Mouse (Mus musculus): ENCODE measurements around the gene H2-DMb1. TPM values are rescaled to one million over a fixed set of nuclear protein-coding genes. Genes with fewer than 3 reads are reported as not detected.
"Not testable (repeated sequence)": the region's sequence is repeated elsewhere in the genome, so short reads cannot be mapped to it uniquely, and the experiment has no call there.

H2-DMb1 gene
- polyA plus RNA-seq, 1 experiment from 2014 or later, result 0.91 TPM

- ATAC-seq (ENCODE audit: low FRiP score, low TSS enrichment), result no peak
- WGBS, result 57% methylated on average over 5 of the region's 5 CpGs
These were observed 9.4 kb upstream of the H2-DMb1 start for GRCm38 (mm10) chr17:34143461-34143860.

GRCm38 (mm10) chr17:34144221-34144620 lies 8.7 kb upstream of the H2-DMb1 start:
- peaks cover 14% of the 10 kb centered on the region; the same call in 1 of the 2 replicates for H3K4me1 ChIP-seq (ENCODE audit: control insufficient read depth, insufficient read depth, low read length)
- H3K9me3 ChIP-seq (ENCODE audit: control insufficient read depth, low read length); H3K4me3 ChIP-seq (replicated peaks; ENCODE audit: low read depth, low read length); DNase-seq; H3K27ac ChIP-seq (replicated peaks; ENCODE audit: low read depth, low read length); H3K27me3 ChIP-seq (ENCODE audit: control insufficient read depth, insufficient read depth, low read length); ATAC-seq (ENCODE audit: low FRiP score, low TSS enrichment); H3K9ac ChIP-seq (replicated peaks; ENCODE audit: low read length); H3K4me2 ChIP-seq (ENCODE audit: low read length); H3K36me3 ChIP-seq (ENCODE audit: control insufficient read depth, insufficient read depth, low read length): not testable (repeated sequence)
- WGBS, result 91% methylated on average over 4 of the region's 4 CpGs

More at GRCm38 (mm10) chr17:34143461-34143860, 9.4 kb upstream of the H2-DMb1 start:
- Histone ChIP-seq H3K4me3 (replicated peaks; ENCODE audit: low read depth, low read length) (no peak overlapping the region), H3K9ac (replicated peaks; ENCODE audit: low read length) (no peak overlapping the region), H3K4me2 (ENCODE audit: low read length) (no peak overlapping the region), H3K27ac (replicated peaks; ENCODE audit: low read depth, low read length) (no peak overlapping the region), H3K27me3 (ENCODE audit: control insufficient read depth, insufficient read depth, low read length) (peaks cover 14% of the 10 kb centered on the region), H3K4me1 (ENCODE audit: control insufficient read depth, insufficient read depth, low read length) (peaks cover 14% of the 10 kb centered on the region; the same call in 1 of the 2 replicates), H3K9me3 (ENCODE audit: control insufficient read depth, low read length) (no peaks in the 10 kb centered on the region), H3K36me3 (ENCODE audit: control insufficient read depth, insufficient read depth, low read length) (no peaks in the 10 kb centered on the region)
- DNase-seq, result no peak

DNA sequence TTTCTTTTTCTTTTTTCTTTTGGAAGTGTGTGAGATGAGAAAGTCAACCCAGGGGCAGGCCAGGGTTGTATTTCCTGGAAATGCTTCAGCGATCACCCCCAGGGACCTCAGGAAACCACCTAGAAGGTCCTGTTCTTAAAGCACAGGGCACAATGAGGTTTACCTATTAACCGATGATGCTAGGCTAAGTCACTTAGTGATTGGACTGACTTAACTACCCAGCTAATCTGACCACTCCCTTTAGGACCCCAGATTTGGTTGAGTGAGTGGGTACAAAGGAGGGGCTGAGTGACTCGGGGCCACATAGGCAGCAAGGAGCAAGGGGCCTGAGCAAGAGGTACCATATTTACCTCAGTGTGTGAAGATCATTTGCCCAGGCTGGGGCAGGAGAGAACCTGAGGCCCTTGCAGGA lies 7.9 kb upstream of the H2-DMb1 start:
- ATAC-seq (ENCODE audit: low FRiP score, low TSS enrichment), result no peak
- Histone ChIP-seq H3K27me3 (ENCODE audit: control insufficient read depth, insufficient read depth, low read length) (no peaks in the 10 kb centered on the region; the same call in 1 of the 2 replicates), H3K4me3 (replicated peaks; ENCODE audit: low read depth, low read length) (no peak overlapping the region), H3K9me3 (ENCODE audit: control insufficient read depth, low read length) (no peaks in the 10 kb centered on the region), H3K4me2 (ENCODE audit: low read length) (no peak overlapping the region), H3K27ac (replicated peaks; ENCODE audit: low read depth, low read length) (no peak overlapping the region), H3K36me3 (ENCODE audit: control insufficient read depth, insufficient read depth, low read length) (no peaks in the 10 kb centered on the region), H3K4me1 (ENCODE audit: control insufficient read depth, insufficient read depth, low read length) (peaks cover 6% of the 10 kb centered on the region; the same call in 1 of the 2 replicates), H3K9ac (replicated peaks; ENCODE audit: low read length) (no peak overlapping the region)
- 60% methylated on average over 3 of the region's 3 CpGs for WGBS
- DNase-seq, result no peak

- Histone ChIP-seq H3K9me3 (ENCODE audit: control insufficient read depth, low read length) (no peaks in the 10 kb centered on the region), H3K27ac (replicated peaks; ENCODE audit: low read depth, low read length) (no peak overlapping the region), H3K9ac (replicated peaks; ENCODE audit: low read length) (no peak overlapping the region), H3K4me3 (replicated peaks; ENCODE audit: low read depth, low read length) (no peak overlapping the region), H3K4me2 (ENCODE audit: low read length) (no peak overlapping the region), H3K4me1 (ENCODE audit: control insufficient read depth, insufficient read depth, low read length) (no peaks in the 10 kb centered on the region), H3K27me3 (ENCODE audit: control insufficient read depth, insufficient read depth, low read length) (no peaks in the 10 kb centered on the region), H3K36me3 (ENCODE audit: control insufficient read depth, insufficient read depth, low read length) (no peaks in the 10 kb centered on the region)
- 67% methylated on average over 5 of the region's 5 CpGs for WGBS
- ATAC-seq (ENCODE audit: low FRiP score, low TSS enrichment), result no peak
- no peak for DNase-seq
These were observed 2.7 kb downstream of the H2-DMb1 start for GRCm38 (mm10) chr17:34155534-34155933.

DNA sequence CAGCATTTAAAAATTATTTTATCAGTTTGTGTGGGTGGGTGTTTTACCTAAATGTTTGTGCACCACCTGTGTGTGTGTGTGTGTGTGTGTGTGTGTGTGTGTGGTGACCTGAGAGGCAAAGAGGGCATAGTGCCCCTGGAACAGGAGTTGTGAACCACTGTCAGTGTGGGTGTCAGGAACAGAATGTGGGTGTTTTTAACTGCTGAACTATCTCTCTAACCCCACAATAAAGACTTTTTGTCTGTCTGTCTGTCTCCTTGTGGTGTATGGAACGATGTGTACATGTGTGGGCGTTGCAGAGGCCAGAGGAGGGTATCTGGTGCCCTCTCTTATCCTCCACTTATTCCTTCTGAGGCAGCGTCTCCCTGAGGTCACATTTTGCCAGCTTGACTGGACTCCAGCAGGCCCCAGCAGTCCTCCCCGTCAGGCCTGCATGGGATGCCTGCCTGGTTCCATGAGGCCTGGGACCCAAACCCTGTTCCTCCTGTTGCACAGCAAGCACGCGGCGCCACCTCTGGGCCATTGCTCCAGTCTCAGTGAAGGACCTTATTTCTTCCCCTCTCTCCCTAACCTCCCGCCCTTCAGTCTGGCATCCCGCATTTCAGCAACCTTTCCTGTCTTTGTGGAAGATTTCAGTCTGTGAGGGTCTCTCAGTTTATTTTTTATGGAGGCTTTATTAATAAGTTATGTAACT lies 11.5 kb downstream of the H2-DMb1 start:
- no peaks in the 10 kb centered on the region for H3K9me3 ChIP-seq (ENCODE audit: control insufficient read depth, low read length)
- no peak for ATAC-seq (ENCODE audit: low FRiP score, low TSS enrichment)
- no peak overlapping the region for H3K4me3 ChIP-seq (replicated peaks; ENCODE audit: low read depth, low read length)
- H3K36me3 ChIP-seq (ENCODE audit: control insufficient read depth, insufficient read depth, low read length), result no peaks in the 10 kb centered on the region
- WGBS, result 40% methylated on average over 9 of the region's 9 CpGs
- no peak for DNase-seq
- no peaks in the 10 kb centered on the region for H3K27me3 ChIP-seq (ENCODE audit: control insufficient read depth, insufficient read depth, low read length)
- no peaks in the 10 kb centered on the region for H3K4me1 ChIP-seq (ENCODE audit: control insufficient read depth, insufficient read depth, low read length)
- H3K27ac ChIP-seq (replicated peaks; ENCODE audit: low read depth, low read length), result no peak overlapping the region
- H3K9ac ChIP-seq (replicated peaks; ENCODE audit: low read length), result no peak overlapping the region
- H3K4me2 ChIP-seq (ENCODE audit: low read length), result no peak overlapping the region

GRCm38 (mm10) chr17:34165033-34165730 lies 12.3 kb downstream of the H2-DMb1 start:
- ATAC-seq (ENCODE audit: low FRiP score, low TSS enrichment), result no peak
- no peaks in the 10 kb centered on the region for H3K4me1 ChIP-seq (ENCODE audit: control insufficient read depth, insufficient read depth, low read length)
- no peaks in the 10 kb centered on the region for H3K36me3 ChIP-seq (ENCODE audit: control insufficient read depth, insufficient read depth, low read length)
- H3K27ac ChIP-seq (replicated peaks; ENCODE audit: low read depth, low read length), result no peak overlapping the region
- 83% methylated on average over 6 of the region's 6 CpGs for WGBS
- DNase-seq, result no peak
- H3K9ac ChIP-seq (replicated peaks; ENCODE audit: low read length), result no peak overlapping the region
- H3K4me2 ChIP-seq (ENCODE audit: low read length), result no peak overlapping the region
- no peaks in the 10 kb centered on the region for H3K9me3 ChIP-seq (ENCODE audit: control insufficient read depth, low read length)
- H3K4me3 ChIP-seq (replicated peaks; ENCODE audit: low read depth, low read length), result no peak overlapping the region
- H3K27me3 ChIP-seq (ENCODE audit: control insufficient read depth, insufficient read depth, low read length), result no peaks in the 10 kb centered on the region

- ATAC-seq (ENCODE audit: low FRiP score, low TSS enrichment) (no peak), DNase-seq (peak; percentile 81)
- H3K27me3 ChIP-seq (ENCODE audit: control insufficient read depth, insufficient read depth, low read length), result no peaks in the 10 kb centered on the region
- no peak overlapping the region for H3K4me3 ChIP-seq (replicated peaks; ENCODE audit: low read depth, low read length)
- 0 out of 2 replicates have a peak, but pooled peaks cover 2% of the 10 kb centered on the region for H3K9me3 ChIP-seq (ENCODE audit: control insufficient read depth, low read length)
- WGBS, result 1% methylated on average over 2 of the region's 2 CpGs
- H3K36me3 ChIP-seq (ENCODE audit: control insufficient read depth, insufficient read depth, low read length), result no peaks in the 10 kb centered on the region
- no peaks in the 10 kb centered on the region for H3K4me1 ChIP-seq (ENCODE audit: control insufficient read depth, insufficient read depth, low read length)
- H3K27ac ChIP-seq (replicated peaks; ENCODE audit: low read depth, low read length), result no peak overlapping the region
- H3K4me2 ChIP-seq (ENCODE audit: low read length), result no peak overlapping the region
- no peak overlapping the region for H3K9ac ChIP-seq (replicated peaks; ENCODE audit: low read length)
These were observed 16.4 kb downstream of the H2-DMb1 start for GRCm38 (mm10) chr17:34169279-34169678.

DNA sequence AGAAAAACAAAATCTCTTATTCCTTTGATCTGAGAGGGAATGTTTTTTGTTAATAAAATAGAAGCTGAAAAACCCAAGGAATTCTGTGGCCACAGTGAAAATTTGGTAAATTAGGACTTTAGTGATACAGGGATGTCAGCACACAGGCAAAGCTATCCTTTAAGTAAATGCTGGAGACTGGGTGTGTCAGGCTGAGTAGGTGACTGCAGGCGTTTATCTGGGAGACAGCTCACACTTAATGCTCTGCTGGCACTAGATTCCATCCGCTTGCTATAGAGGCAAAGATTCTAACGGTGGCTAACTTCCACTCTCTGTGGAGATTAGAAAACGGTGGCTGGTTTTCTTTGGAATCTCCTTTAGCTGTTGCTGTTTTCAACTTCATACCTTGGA lies 17.6 kb downstream of the H2-DMb1 start:
- Histone ChIP-seq H3K36me3 (ENCODE audit: control insufficient read depth, insufficient read depth, low read length) (no peaks in the 10 kb centered on the region), H3K9me3 (ENCODE audit: control insufficient read depth, low read length) (0 out of 2 replicates have a peak, but pooled peaks cover 2% of the 10 kb centered on the region), H3K4me2 (ENCODE audit: low read length) (no peak overlapping the region), H3K4me1 (ENCODE audit: control insufficient read depth, insufficient read depth, low read length) (no peaks in the 10 kb centered on the region), H3K27me3 (ENCODE audit: control insufficient read depth, insufficient read depth, low read length) (no peaks in the 10 kb centered on the region), H3K27ac (replicated peaks; ENCODE audit: low read depth, low read length) (no peak overlapping the region), H3K4me3 (replicated peaks; ENCODE audit: low read depth, low read length) (no peak overlapping the region), H3K9ac (replicated peaks; ENCODE audit: low read length) (no peak overlapping the region)
- ATAC-seq (ENCODE audit: low FRiP score, low TSS enrichment) (no peak), DNase-seq (no peak)
- WGBS, result 26% methylated on average over 4 of the region's 4 CpGs
